Mouse (Mus musculus): ENCODE measurements at regions not wholly inside any gene's neighbourhood (a gene's known extent, or its start where the extent isn't known, plus 50 kb on each side); places are given as distances from the start of the nearest gene placed in this dataset.

GRCm38 (mm10) chr9:97226074-97226473 lies 115.1 kb upstream of the Slc25a36 start:
- no peak for TF ChIP-seq CTCF (IDR thresholded peaks at IDR 0.05; ENCODE audit: borderline replicate concordance, control insufficient read depth, extremely low read depth, insufficient read depth, low read length, poor library complexity)
- TF ChIP-seq POLR2A (IDR thresholded peaks at IDR 0.05; ENCODE audit: control insufficient read depth, extremely low read depth, insufficient read depth, low read length, poor library complexity): no peak

Measured in thymus, adult 2 months (tissue).